Mouse (Mus musculus) v-Abl transformed pro-B cells (cell line): Measurements from ENCODE around the gene Col2a1.

Experiments
- in situ Hi-C, 2 experiments: fragments of 400-800 bp; cut with MboI; formaldehyde crosslinking; loops; one replicate each; pipeline ENCODE4 v1.15.1; 2025; ENCODE audit not compliant: unreplicated experiment in 2 of 2

Col2a1 gene

GRCm38 (mm10) chr15:97965311-97966045 is 39.0 kb downstream of the Col2a1 start:
- in situ Hi-C loops = loop anchor here (25.0 kb wide), 3 partner anchors 197 to 778 kb away; partner anchors contain the start of genes Asb8 (in 1 of the 2) and Ccdc184 (in 1 of the 2)

GRCm38 (mm10) chr15:97964836-97965187 is 39.7 kb downstream of the Col2a1 start:
- in situ Hi-C loops = loop anchor here (5.0 to 25.0 kb wide), 8 partner anchors 113 to 778 kb away; partner anchors contain the start of genes Asb8 (in 1 of the 2) and Ccdc184 (in 1 of the 2)

- in situ Hi-C loops = loop anchor here (5.0 to 25.0 kb wide), 8 partner anchors 112 to 777 kb away; partner anchors contain the start of genes Asb8 (in 1 of the 2) and Ccdc184 (in 1 of the 2)
Measured at GRCm38 (mm10) chr15:97963989-97964835, 40.3 kb downstream of the Col2a1 start, which contains the start of gene Tmem106c. TSS of gene Tmem106c (plus strand) at chr15:97964200.

GRCm38 (mm10) chr15:97963329-97963988 is 41.0 kb downstream of the Col2a1 start:
- in situ Hi-C loops = loop anchor here (5.0 to 25.0 kb wide), 8 partner anchors 111 to 776 kb away; partner anchors contain the start of genes Asb8 (in 1 of the 2) and Ccdc184 (in 1 of the 2)

- in situ Hi-C loops = loop anchor here (25.0 kb wide), 3 partner anchors 206 to 769 kb away; partner anchors contain the start of genes Asb8 (in 1 of the 2) and Ccdc184 (in 1 of the 2)
Measured at GRCm38 (mm10) chr15:97956416-97956815, 48.1 kb downstream of the Col2a1 start.

GRCm38 (mm10) chr15:97955742-97956141 is 48.8 kb downstream of the Col2a1 start:
- in situ Hi-C loops = loop anchor here (25.0 kb wide), 3 partner anchors 207 to 768 kb away; partner anchors contain the start of genes Asb8 (in 1 of the 2) and Ccdc184 (in 1 of the 2)

- in situ Hi-C loops = loop anchor here (25.0 kb wide), 3 partner anchors 207 to 768 kb away; partner anchors contain the start of genes Asb8 (in 1 of the 2) and Ccdc184 (in 1 of the 2)
Measured at GRCm38 (mm10) chr15:97955286-97955685, 49.2 kb downstream of the Col2a1 start.

GRCm38 (mm10) chr15:97954671-97955070 is 49.8 kb downstream of the Col2a1 start:
- in situ Hi-C loops = loop anchor here (25.0 kb wide), 3 partner anchors 208 to 767 kb away; partner anchors contain the start of genes Asb8 (in 1 of the 2) and Ccdc184 (in 1 of the 2)

GRCm38 (mm10) chr15:97952889-97953189 is 51.7 kb downstream of the Col2a1 start:
- in situ Hi-C loops = loop anchor here (25.0 kb wide), 3 partner anchors 209 to 766 kb away; partner anchors contain the start of genes Asb8 (in 1 of the 2) and Ccdc184 (in 1 of the 2)

GRCm38 (mm10) chr15:97952137-97952888 is 52.2 kb downstream of the Col2a1 start:
- in situ Hi-C loops = loop anchor here (25.0 kb wide), 3 partner anchors 210 to 765 kb away; partner anchors contain the start of genes Asb8 (in 1 of the 2) and Ccdc184 (in 1 of the 2)

- in situ Hi-C loops = loop anchor here (25.0 kb wide), 3 partner anchors 212 to 763 kb away; partner anchors contain the start of genes Asb8 (in 1 of the 2) and Ccdc184 (in 1 of the 2)
Measured at GRCm38 (mm10) chr15:97950240-97950639, 54.3 kb downstream of the Col2a1 start.

- in situ Hi-C loops = loop anchor here (5.0 to 25.0 kb wide), 5 partner anchors 85 to 762 kb away; partner anchors contain the start of genes Asb8 (in 1 of the 2) and Ccdc184 (in 1 of the 2)
Measured at GRCm38 (mm10) chr15:97949706-97950105, 54.8 kb downstream of the Col2a1 start.

GRCm38 (mm10) chr15:97948720-97949119 is 55.8 kb downstream of the Col2a1 start:
- in situ Hi-C loops = loop anchor here (5.0 to 10.0 kb wide), 2 partner anchors 84 to 96 kb away; no protein-coding TSS in a partner anchor

- in situ Hi-C loops = loop anchor here (5.0 to 10.0 kb wide), 2 partner anchors 81 to 93 kb away; no protein-coding TSS in a partner anchor
Measured at GRCm38 (mm10) chr15:97945656-97946315, 58.7 kb downstream of the Col2a1 start.

- in situ Hi-C loops = loop anchor here (5.0 to 10.0 kb wide), 4 partner anchors 38 to 93 kb away; no protein-coding TSS in a partner anchor
Measured at GRCm38 (mm10) chr15:97944919-97945574, 59.4 kb downstream of the Col2a1 start.

GRCm38 (mm10) chr15:97943356-97943755 is 61.1 kb downstream of the Col2a1 start:
- in situ Hi-C loops = loop anchor here (5.0 to 10.0 kb wide), 3 partner anchors 36 to 79 kb away; no protein-coding TSS in a partner anchor

- in situ Hi-C loops = loop anchor here (5.0 to 10.0 kb wide), 3 partner anchors 35 to 78 kb away; no protein-coding TSS in a partner anchor
Measured at GRCm38 (mm10) chr15:97942538-97942937, 62.0 kb downstream of the Col2a1 start.
